Mouse (Mus musculus) MEL (cell line): ENCODE data around the gene Btf3l4.

Experiments
- BHLHE40 ChIP-seq: IDR thresholded peaks from 2 replicates; pipeline ENCODE4 v1.6.1; 2012; ENCODE audit warnings: low read depth, mild to moderate bottlenecking, inconsistent platforms, low read length, improper control_type of control experiment, borderline replicate concordance
- POLR2A ChIP-seq, 2 experiments: IDR thresholded peaks; 2 replicates each; pipeline ENCODE4 v1.6.1; 2011 to 2012; ENCODE audit warnings: low read length in 2 of 2, mild to moderate bottlenecking in 2 of 2, control low read depth in 1 of 2, improper control_type of control experiment in 1 of 2, low read depth in 1 of 2, moderate library complexity in 1 of 2; ENCODE audit not compliant: control insufficient read depth in 1 of 2, insufficient read depth in 1 of 2, poor library complexity in 1 of 2
- POLR2AphosphoS2 ChIP-seq: IDR thresholded peaks from 2 replicates; pipeline ENCODE4 v1.6.1; 2011; ENCODE audit warnings: low read length, improper control_type of control experiment
- USF2 ChIP-seq, 2 experiments: IDR thresholded peaks; 2 replicates each; pipeline ENCODE4 v1.6.1; 2011 to 2012; ENCODE audit warnings: improper control_type of control experiment in 2 of 2, low read length in 2 of 2, borderline replicate concordance in 1 of 2, inconsistent platforms in 1 of 2, low read depth in 1 of 2, mild to moderate bottlenecking in 1 of 2; ENCODE audit not compliant: insufficient read depth in 1 of 2

DNA sequence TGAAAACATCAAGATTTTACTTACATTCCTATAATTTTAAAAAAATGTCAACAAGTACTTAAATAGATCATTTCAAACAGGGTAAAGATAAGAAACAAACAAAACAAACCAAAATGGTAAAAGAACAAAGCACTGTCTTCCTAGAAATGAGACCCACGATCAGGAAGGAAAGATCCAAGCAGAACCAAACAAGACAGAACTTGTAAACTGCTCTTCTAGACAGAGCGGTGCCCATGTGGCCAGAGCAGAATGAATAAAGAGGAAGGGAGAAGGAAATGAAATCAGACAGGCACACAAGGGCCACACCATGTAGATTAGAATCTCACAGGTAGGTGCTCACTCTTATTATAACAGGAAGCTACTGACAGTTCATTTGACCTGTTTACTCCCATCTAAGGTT, 6.8 kb downstream of the Btf3l4 start:
- no peak for TF ChIP-seq POLR2AphosphoS2
- no peak for TF ChIP-seq BHLHE40
- no peak for TF ChIP-seq POLR2A (IDR thresholded peaks at IDR 0.05; ENCODE audit: control insufficient read depth in 1 of 2, insufficient read depth in 1 of 2, low read depth in 1 of 2, low read length in 2 of 2, poor library complexity in 1 of 2)
- no peak for TF ChIP-seq USF2 (IDR thresholded peaks at IDR 0.05; ENCODE audit: borderline replicate concordance in 1 of 2, insufficient read depth in 1 of 2, low read depth in 1 of 2, low read length in 2 of 2)
